Mouse (Mus musculus) CH12.LX (cell line): Measurements from ENCODE around the gene Trpm3. TPM values are rescaled to one million over a fixed set of nuclear protein-coding genes. Genes with fewer than 3 reads are reported as not detected.

Experiments used
- DNase-seq: peaks from one replicate; pipeline ENCODE4 v3.0.0-alpha.2; 2013; ENCODE audit errors: extremely low read depth
- H3K27ac ChIP-seq: 2 replicates; pipeline ENCODE4 v1.5.1; 2012; ENCODE audit warnings: low read depth, mild to moderate bottlenecking, control low read depth, moderate library complexity; ENCODE audit not compliant: insufficient read depth
- H3K27me3 ChIP-seq: replicated peaks from 2 replicates; pipeline ENCODE3; 2012; ENCODE audit warnings: inconsistent platforms
- H3K36me3 ChIP-seq, 2 experiments: replicated peaks in 1 of 2; 2 replicates each; pipeline versions ENCODE3 to v1.6.1; 2012; ENCODE audit warnings: inconsistent platforms in 1 of 2, low read length in 1 of 2, mild to moderate bottlenecking in 1 of 2, mixed read lengths in 1 of 2, moderate library complexity in 1 of 2; ENCODE audit not compliant: control insufficient read depth in 1 of 2, insufficient read depth in 1 of 2
- H3K4me1 ChIP-seq, 2 experiments: 2 replicates each; pipeline ENCODE4 v1.6.1; 2012; ENCODE audit warnings: inconsistent platforms in 1 of 2, moderate library complexity in 1 of 2; ENCODE audit not compliant: insufficient read depth in 2 of 2, control insufficient read depth in 1 of 2
- H3K4me2 ChIP-seq: 2 replicates; pipeline ENCODE4 v1.6.1; 2012; ENCODE audit warnings: low read depth, mild to moderate bottlenecking, control low read depth; ENCODE audit not compliant: poor library complexity, insufficient read depth, severe bottlenecking
- H3K4me3 ChIP-seq, 3 experiments: fragments of 150-350 bp in 1 of 3; sonication (generic) in 1 of 3; replicated peaks in 1 of 3; 2 replicates each; pipeline versions ENCODE3 to v1.5.1; 2011 to 2012; ENCODE audit warnings: low read depth in 2 of 3, low read length in 2 of 3, mild to moderate bottlenecking in 2 of 3, moderate library complexity in 2 of 3, control low read depth in 1 of 3, improper control_type of control experiment in 1 of 3, inconsistent platforms in 1 of 3, mixed read lengths in 1 of 3; ENCODE audit not compliant: poor library complexity in 1 of 3
- H3K79me2 ChIP-seq: replicated peaks from 2 replicates; pipeline ENCODE4 v1.6.1; 2012; ENCODE audit warnings: mild to moderate bottlenecking, moderate library complexity; ENCODE audit not compliant: control insufficient read depth, poor library complexity, insufficient read depth, severe bottlenecking; ENCODE audit errors: extremely low read depth
- H3K9ac ChIP-seq: 2 replicates; pipeline ENCODE4 v1.6.1; 2012; ENCODE audit warnings: low read depth, mild to moderate bottlenecking, control low read depth, moderate library complexity; ENCODE audit not compliant: insufficient read depth
- H3K9me3 ChIP-seq: replicated peaks from 2 replicates; pipeline ENCODE3; 2012; ENCODE audit warnings: low read length, inconsistent platforms, mixed read lengths
- BHLHE40 ChIP-seq: IDR thresholded peaks from 2 replicates; pipeline ENCODE4 v1.6.1; 2011; ENCODE audit warnings: mild to moderate bottlenecking, low read depth, low read length, improper control_type of control experiment
- CHD1 ChIP-seq: IDR thresholded peaks from 2 replicates; pipeline ENCODE4 v1.6.1; 2012; ENCODE audit warnings: low read depth, low read length, improper control_type of control experiment, inconsistent platforms
- CTCF ChIP-seq, 2 experiments: IDR thresholded peaks in 1 of 2; conservative IDR thresholded peaks in 1 of 2; 2 replicates each; pipeline ENCODE4 v1.5.1; 2011 to 2012; ENCODE audit warnings: low read depth in 2 of 2, low read length in 2 of 2, improper control_type of control experiment in 1 of 2, inconsistent platforms in 1 of 2, mild to moderate bottlenecking in 1 of 2, moderate library complexity in 1 of 2
- ELF1 ChIP-seq: IDR thresholded peaks from 2 replicates; pipeline ENCODE4 v1.6.1; 2014; ENCODE audit warnings: low read depth, mild to moderate bottlenecking, inconsistent platforms, low read length, improper control_type of control experiment
- HCFC1 ChIP-seq: IDR thresholded peaks from 2 replicates; pipeline ENCODE4 v1.6.1; 2012; ENCODE audit warnings: low read depth, mild to moderate bottlenecking, inconsistent platforms, low read length, improper control_type of control experiment
- KAT2A ChIP-seq: IDR thresholded peaks from 2 replicates; pipeline ENCODE4 v1.6.1; 2012; ENCODE audit warnings: low read length, improper control_type of control experiment, inconsistent platforms; ENCODE audit not compliant: insufficient replicate concordance
- MAFK ChIP-seq: IDR thresholded peaks from 2 replicates; pipeline ENCODE4 v1.6.1; 2011; ENCODE audit warnings: low read length, improper control_type of control experiment; ENCODE audit not compliant: insufficient replicate concordance
- MAX ChIP-seq: IDR thresholded peaks from 2 replicates; pipeline ENCODE4 v1.6.1; 2011; ENCODE audit warnings: low read length, improper control_type of control experiment
- MAZ ChIP-seq: IDR thresholded peaks from 2 replicates; pipeline ENCODE4 v1.6.1; 2012; ENCODE audit warnings: low read depth, mild to moderate bottlenecking, inconsistent platforms, low read length, improper control_type of control experiment, moderate library complexity
- NELFE ChIP-seq: IDR thresholded peaks from 2 replicates; pipeline ENCODE4 v1.6.1; 2011; ENCODE audit warnings: low read depth, low read length, improper control_type of control experiment
- NRF1 ChIP-seq: IDR thresholded peaks from 2 replicates; pipeline ENCODE4 v1.6.1; 2014; ENCODE audit warnings: low read depth, mild to moderate bottlenecking, inconsistent platforms, low read length, improper control_type of control experiment, moderate library complexity
- PAX5 ChIP-seq: IDR thresholded peaks from 2 replicates; pipeline ENCODE4 v1.6.1; 2012; ENCODE audit warnings: low read length, inconsistent platforms, mixed read lengths
- POLR2A ChIP-seq: IDR thresholded peaks from 2 replicates; pipeline ENCODE4 v1.6.1; 2011; ENCODE audit warnings: low read depth, mild to moderate bottlenecking, improper control_type of control experiment, low read length
- POLR2AphosphoS2 ChIP-seq: IDR thresholded peaks from 2 replicates; pipeline ENCODE4 v1.6.1; 2011; ENCODE audit warnings: low read depth, low read length, improper control_type of control experiment
- RCOR1 ChIP-seq: conservative IDR thresholded peaks from 2 replicates; pipeline ENCODE4 v1.6.1; 2012; ENCODE audit warnings: low read depth, mild to moderate bottlenecking, inconsistent platforms, low read length, improper control_type of control experiment
- SMC3 ChIP-seq: IDR thresholded peaks from 2 replicates; pipeline ENCODE4 v1.6.1; 2011; ENCODE audit warnings: low read depth, low read length, improper control_type of control experiment
- TCF12 ChIP-seq: IDR thresholded peaks from 2 replicates; pipeline ENCODE4 v1.6.1; 2014; ENCODE audit warnings: low read depth, mild to moderate bottlenecking, inconsistent platforms, low read length, improper control_type of control experiment
- USF1 ChIP-seq: IDR thresholded peaks from 2 replicates; pipeline ENCODE4 v1.6.1; 2014; ENCODE audit warnings: low read depth, mild to moderate bottlenecking, inconsistent platforms, low read length, improper control_type of control experiment
- ZMIZ1 ChIP-seq: IDR thresholded peaks from 2 replicates; pipeline ENCODE4 v1.6.1; 2012; ENCODE audit warnings: low read depth, mild to moderate bottlenecking, inconsistent platforms, low read length, improper control_type of control experiment
- dilution Hi-C: fragments of 300-500 bp; cut with MboI; formaldehyde crosslinking; loops from 2 replicates; pipeline ENCODE4 v1.14.3; 2020; ENCODE audit warnings: low sequenced_read_pairs; ENCODE audit not compliant: extremely low pct_unique_long_range_greater_than_20kb, extremely low pct_ligation_motif_present
- in situ Hi-C: fragments of 300-500 bp; cut with MboI; formaldehyde crosslinking; loops from 3 replicates; pipeline ENCODE4 v1.14.3; 2019; ENCODE audit warnings: low sequenced_read_pairs, low pct_ligation_motif_present, low pct_unique_long_range_greater_than_20kb, mixed read lengths
- polyA plus RNA-seq: library from polyadenylated mRNA; unstranded; fragments of >175 nt; gene quantifications from 2 replicates; pipeline ENCODE4 v1.2.1, GENCODE M21; 2012; ENCODE audit warnings: low read depth; ENCODE audit not compliant: insufficient read length
- total RNA-seq, 2 experiments: library from RNA; depleted of rRNA; stranded (reverse); fragments of 300-350 nt in 1 of 2; fragments of >200 nt in 1 of 2; gene quantifications; 2 replicates each; pipeline ENCODE4 v1.2.3; 2012 to 2014

Gene Trpm3
- total and polyA plus RNA-seq, 3 experiments: 0.01 TPM; not detected in 2

- Histone ChIP-seq H3K9me3 (no peaks in the 10 kb centered on the region), H3K79me2 (no peaks in the 10 kb centered on the region), H3K27ac (no peak overlapping the region), H3K27me3 (no peaks in the 10 kb centered on the region), H3K4me3 (no peak overlapping the region), H3K4me2 (no peak overlapping the region), H3K4me1 (no peaks in the 10 kb centered on the region), H3K9ac (no peak overlapping the region), H3K36me3 (no peaks in the 10 kb centered on the region)
- TF ChIP-seq MAZ (no peak), PAX5 (no peak), CHD1 (no peak), TCF12 (no peak), ZMIZ1 (no peak), MAFK (no peak), MAX (no peak), RCOR1 (no peak)
- in situ Hi-C loops (loop anchor here (25.0 kb wide), 1 partner anchor 607 kb away; no protein-coding TSS in a partner anchor), dilution Hi-C loops (no loop called here)
- no peak for DNase-seq
Measured at GRCm38 (mm10) chr19:22905066-22905482, 766.2 kb downstream of the Trpm3 start.

GRCm38 (mm10) chr19:22910686-22911085 is 771.8 kb downstream of the Trpm3 start:
- Histone ChIP-seq H3K27me3 (no peaks in the 10 kb centered on the region), H3K9me3 (no peaks in the 10 kb centered on the region), H3K9ac (no peak overlapping the region), H3K4me3 (no peak overlapping the region), H3K4me2 (no peak overlapping the region), H3K36me3 (no peaks in the 10 kb centered on the region), H3K27ac (no peak overlapping the region), H3K79me2 (no peaks in the 10 kb centered on the region), H3K4me1 (no peaks in the 10 kb centered on the region)
- in situ Hi-C loops: loop anchor here (10.0 to 25.0 kb wide), 2 partner anchors 244 to 602 kb away; no protein-coding TSS in a partner anchor
- dilution Hi-C loops: no loop called here
- no peak for TF ChIP-seq NRF1
- TF ChIP-seq POLR2AphosphoS2: no peak
- TF ChIP-seq ELF1: no peak
- no peak for TF ChIP-seq MAFK
- no peak for TF ChIP-seq POLR2A
- TF ChIP-seq SMC3: no peak
- TF ChIP-seq CTCF (conservative IDR thresholded peaks at IDR 0.05 in 1 of 2, IDR thresholded peaks at IDR 0.05 in 1 of 2; ENCODE audit: low read depth in 2 of 2, low read length in 2 of 2): no peak
- no peak for TF ChIP-seq HCFC1
- TF ChIP-seq KAT2A: no peak
- no peak for TF ChIP-seq BHLHE40
- TF ChIP-seq USF1: no peak
- no peak for TF ChIP-seq NELFE
- DNase-seq: no peak
